Mouse (Mus musculus) olfactory bulb, adult 2 months (tissue): ENCODE data around the gene Phactr1. TPM values are rescaled to one million over a fixed set of nuclear protein-coding genes. Genes with fewer than 3 reads are reported as not detected.

ENCODE experiments used
- H3K27ac ChIP-seq: fragments of 200-500 bp; 2 replicates; pipeline ENCODE4 v1.5.1; 2012; ENCODE audit warnings: low read depth, low read length; ENCODE audit not compliant: insufficient read depth
- H3K4me1 ChIP-seq: fragments of 200-500 bp; 2 replicates; pipeline ENCODE4 v1.6.1; 2012; ENCODE audit warnings: low read length; ENCODE audit not compliant: control insufficient read depth, insufficient read depth
- H3K4me3 ChIP-seq: fragments of 200-500 bp; 2 replicates; pipeline ENCODE4 v1.5.1; 2012; ENCODE audit warnings: mild to moderate bottlenecking, low read depth, low read length, moderate library complexity; ENCODE audit not compliant: insufficient read depth
- CTCF ChIP-seq: fragments of 200-500 bp; IDR thresholded peaks from 2 replicates; pipeline ENCODE4 v1.5.1; 2012; ENCODE audit warnings: low read depth, mild to moderate bottlenecking, low read length, moderate library complexity; ENCODE audit not compliant: insufficient read depth
- POLR2A ChIP-seq: fragments of 200-500 bp; IDR thresholded peaks from 2 replicates; pipeline ENCODE4 v1.6.1; 2012; ENCODE audit warnings: mild to moderate bottlenecking, low read depth, low read length, moderate library complexity; ENCODE audit not compliant: insufficient read depth
- WGBS: fragments of 180-500 bp; shearing (Covaris S2); methylation state at CpG from one replicate; pipeline ENCODE4 v1.1.7; 2018; 5-methylcytosine and 5-hydroxymethylcytosine counted together
- polyA plus RNA-seq: library from polyadenylated mRNA; stranded (reverse); fragments of >200 nt; gene quantifications from 2 replicates; pipeline ENCODE4 v1.2.4, GENCODE M21; 2012; ENCODE audit warnings: low replicate concordance; ENCODE audit not compliant: missing spikeins, insufficient read depth, insufficient read length

The Phactr1 gene
- polyA plus RNA-seq, 1 experiment, result not detected

DNA sequence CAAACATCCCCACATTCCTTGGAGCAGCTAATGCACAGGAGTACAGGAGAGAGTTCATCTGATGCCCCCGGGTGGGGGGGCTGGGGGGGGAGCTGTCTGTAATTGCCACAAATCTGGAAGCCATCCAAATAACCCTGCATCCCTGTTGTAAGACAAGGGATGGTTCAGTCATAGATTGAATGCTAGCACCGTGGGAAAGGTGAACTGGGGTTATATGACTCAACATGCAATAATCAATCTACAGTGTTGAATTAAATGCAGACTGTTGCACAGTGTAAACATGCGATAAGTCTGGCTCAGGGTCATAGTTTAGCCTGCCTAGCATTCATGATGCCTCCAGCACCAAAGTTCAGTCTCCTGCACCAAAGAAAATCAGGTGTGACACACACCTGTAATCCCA is 219.2 kb downstream of the Phactr1 start:
- H3K4me1 ChIP-seq, result no peaks in the 10 kb centered on the region
- H3K27ac ChIP-seq, result no peak overlapping the region
- H3K4me3 ChIP-seq, result no peak overlapping the region
- WGBS, result 63% methylated on average over 3 of the region's 3 CpGs
- TF ChIP-seq CTCF (no peak), POLR2A (no peak)

DNA sequence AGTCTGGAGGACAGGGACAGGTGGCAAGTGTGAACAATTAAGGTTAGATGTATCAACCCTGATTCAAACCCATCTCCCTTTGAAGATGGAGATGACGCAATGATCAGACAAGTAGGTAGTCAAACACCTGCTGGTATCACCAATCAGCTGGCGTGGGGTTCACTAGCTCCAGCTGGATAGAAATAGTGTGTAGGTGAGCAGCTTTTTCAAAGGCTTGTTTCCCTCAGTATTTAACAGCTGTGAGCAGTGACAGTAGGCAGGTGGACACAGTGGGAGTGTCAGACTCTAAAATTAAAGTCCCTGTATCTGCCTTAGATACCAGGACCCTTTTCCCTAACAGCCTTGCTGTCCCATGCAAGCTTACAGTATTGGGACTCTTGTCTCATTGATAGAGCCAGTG is 221.4 kb downstream of the Phactr1 start:
- Histone ChIP-seq H3K4me3 (no peak overlapping the region), H3K4me1 (peaks cover 2% of the 10 kb centered on the region; the same call in 1 of the 2 replicates), H3K27ac (no peak overlapping the region)
- TF ChIP-seq CTCF (no peak), POLR2A (no peak)
- WGBS, result 95% methylated on average over 2 of the region's 2 CpGs

GRCm38 (mm10) chr13:42902859-42903258 is 222.4 kb downstream of the Phactr1 start:
- Histone ChIP-seq H3K27ac (no peak overlapping the region), H3K4me1 (peaks cover 5% of the 10 kb centered on the region; the same call in 1 of the 2 replicates), H3K4me3 (no peak overlapping the region)
- TF ChIP-seq POLR2A (no peak), CTCF (no peak)
- WGBS, result 91% methylated on average over 3 of the region's 3 CpGs

DNA sequence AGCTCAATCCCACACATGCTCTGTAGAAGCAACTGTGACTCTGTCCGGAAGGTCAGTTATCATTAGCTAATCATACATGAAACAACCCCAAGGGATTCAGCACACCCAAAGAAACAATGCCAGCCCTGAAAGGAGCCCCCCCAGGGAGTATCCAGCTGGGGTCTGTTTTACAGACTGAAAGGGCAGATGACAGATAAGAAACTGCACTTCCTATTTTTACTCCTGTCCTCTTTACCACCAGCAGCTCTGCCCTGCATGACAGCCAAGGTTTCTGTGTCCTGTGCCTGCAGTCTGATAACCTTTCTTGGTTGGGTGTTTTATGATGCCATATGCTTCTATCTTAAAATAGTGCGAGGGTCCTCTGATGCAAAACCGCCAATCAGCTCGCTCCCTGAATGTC is 225.4 kb downstream of the Phactr1 start:
- TF ChIP-seq POLR2A, result no peak
- 89% methylated on average over 4 of the region's 4 CpGs for WGBS
- Histone ChIP-seq H3K4me1 (peaks cover 7% of the 10 kb centered on the region; the same call in 1 of the 2 replicates), H3K4me3 (no peak overlapping the region), H3K27ac (no peak overlapping the region)

GRCm38 (mm10) chr13:42906990-42907389 is 226.6 kb downstream of the Phactr1 start:
- WGBS, result 52% methylated on average over 12 of the region's 12 CpGs

GRCm38 (mm10) chr13:42915081-42915480 is 234.7 kb downstream of the Phactr1 start:
- peaks cover 7% of the 10 kb centered on the region for H3K4me1 ChIP-seq
- no peak for TF ChIP-seq POLR2A
- TF ChIP-seq CTCF, result no peak
- 85% methylated on average over 4 of the region's 4 CpGs for WGBS

More at GRCm38 (mm10) chr13:42906990-42907389, 226.6 kb downstream of the Phactr1 start:
- TF ChIP-seq CTCF, result no peak
- no peak for TF ChIP-seq POLR2A
- H3K4me1 ChIP-seq, result peaks cover 7% of the 10 kb centered on the region; the same call in 1 of the 2 replicates
- H3K4me3 ChIP-seq, result no peak overlapping the region
- no peak overlapping the region for H3K27ac ChIP-seq

DNA sequence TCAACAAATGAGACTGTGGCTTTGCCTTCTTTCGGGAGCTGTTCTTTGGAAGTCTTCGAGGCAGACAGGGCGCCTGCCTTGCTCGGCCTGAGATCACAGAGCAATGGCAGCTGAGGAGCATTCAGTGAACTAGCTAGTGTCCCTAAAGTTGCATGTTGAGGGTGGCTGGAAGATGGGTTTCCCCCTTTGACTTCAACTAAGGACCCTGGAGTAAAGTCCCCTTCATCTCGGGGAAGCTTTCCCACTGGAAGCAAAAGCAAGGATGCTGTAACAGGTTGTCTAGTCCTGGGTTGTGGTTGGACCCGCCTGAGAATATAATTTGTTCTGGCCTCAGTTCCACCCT is 235.4 kb downstream of the Phactr1 start:
- Histone ChIP-seq H3K4me3 (peak overlapping the region; percentile 69), H3K4me1 (peaks cover 7% of the 10 kb centered on the region), H3K27ac (peak overlapping the region; percentile 0; the same call in 1 of the 2 replicates)
- 33% methylated on average over 6 of the region's 6 CpGs for WGBS
- TF ChIP-seq CTCF, result no peak
- no peak for TF ChIP-seq POLR2A

More at GRCm38 (mm10) chr13:42915081-42915480, 234.7 kb downstream of the Phactr1 start:
- H3K27ac ChIP-seq, result no peak overlapping the region
- no peak overlapping the region for H3K4me3 ChIP-seq

DNA sequence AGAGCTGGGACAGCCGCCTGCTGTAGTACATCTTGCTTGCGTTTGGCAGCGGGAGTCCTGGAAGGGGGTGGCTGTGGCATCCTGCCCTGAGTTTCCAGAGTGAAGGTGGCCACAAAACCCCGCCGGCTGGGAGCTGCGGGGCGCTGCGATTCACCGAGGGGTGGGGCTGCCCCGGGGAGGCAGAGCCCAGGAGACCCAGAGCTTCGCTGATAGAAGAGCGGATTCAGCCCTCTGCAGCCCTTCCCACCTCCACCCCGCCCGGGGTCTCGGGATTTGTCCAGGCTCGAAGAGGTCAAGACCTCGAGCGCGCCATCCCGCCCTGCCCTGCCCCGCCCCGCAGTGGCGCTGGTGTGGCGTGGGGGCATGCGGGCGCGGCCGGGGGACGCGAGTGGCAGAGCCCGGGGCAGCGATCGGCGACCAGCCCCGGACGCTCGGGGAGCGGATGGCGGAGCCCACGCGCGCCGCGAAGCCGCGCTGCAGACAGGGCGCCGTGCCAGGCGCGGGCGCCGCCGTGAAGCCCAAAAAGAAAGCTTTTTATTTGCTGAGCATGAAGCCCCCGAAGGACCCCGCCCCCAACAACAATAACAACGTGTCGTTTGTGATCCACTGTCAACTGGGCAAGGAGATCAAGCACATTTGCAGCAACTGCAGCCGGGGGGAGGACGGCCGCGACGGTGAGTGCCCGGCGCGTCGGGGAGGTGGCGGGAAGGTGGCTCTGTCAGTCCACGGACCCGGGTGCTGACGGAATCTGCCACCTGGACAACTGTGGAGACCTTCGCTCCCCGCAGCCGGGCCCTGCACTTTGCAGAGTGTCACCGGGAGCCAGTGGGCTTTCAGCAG is 236.0 kb downstream of the Phactr1 start:
- peaks cover 7% of the 10 kb centered on the region for H3K4me1 ChIP-seq
- H3K4me3 ChIP-seq, result peak overlapping the region; percentile 69
- TF ChIP-seq POLR2A (no peak), CTCF (no peak)
- H3K27ac ChIP-seq, result peak overlapping the region; percentile 0; the same call in 1 of the 2 replicates
- WGBS, result under 1% methylated on average over 74 of the region's 74 CpGs

DNA sequence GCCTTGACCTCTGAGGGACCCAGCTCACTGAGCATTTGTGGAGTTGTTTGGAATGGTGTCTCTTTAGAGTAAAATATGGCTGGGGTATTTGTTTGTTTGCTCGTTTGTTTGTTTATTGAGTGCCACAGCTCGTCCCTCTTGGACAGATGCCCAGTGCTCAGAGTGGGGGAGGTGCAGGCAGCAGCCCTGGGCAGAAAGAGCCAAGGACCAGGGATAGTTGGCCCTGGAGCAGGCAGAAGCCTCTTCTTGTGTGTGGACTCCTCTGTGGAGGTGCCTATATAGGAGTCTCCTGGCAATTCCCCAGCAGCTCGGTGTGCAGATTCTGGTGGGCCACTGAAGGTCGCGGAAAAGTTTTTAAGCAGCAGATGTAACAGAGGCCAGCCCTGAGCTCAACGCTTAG is 236.8 kb downstream of the Phactr1 start:
- no peak for TF ChIP-seq CTCF
- TF ChIP-seq POLR2A, result no peak
- 15% methylated on average over 6 of the region's 6 CpGs for WGBS
- Histone ChIP-seq H3K27ac (peak overlapping the region; percentile 43), H3K4me3 (peak overlapping the region; percentile 69), H3K4me1 (peaks cover 7% of the 10 kb centered on the region)

- no peak overlapping the region for H3K27ac ChIP-seq
- TF ChIP-seq POLR2A (no peak), CTCF (no peak)
- no peak overlapping the region for H3K4me3 ChIP-seq
- peaks cover 7% of the 10 kb centered on the region for H3K4me1 ChIP-seq
- 94% methylated on average over 2 of the region's 2 CpGs for WGBS
These were observed 239.6 kb downstream of the Phactr1 start for GRCm38 (mm10) chr13:42920062-42920461.
